Mouse (Mus musculus) neural tube, embryonic 15.5 days (tissue): ENCODE measurements at regions not wholly inside any gene's neighbourhood (a gene's known extent, or its start where the extent isn't known, plus 50 kb on each side); places are given as distances from the start of the nearest gene placed in this dataset.

Experiments
- ATAC-seq: fragments of 200-750 bp; cut with Nextera tagmentation; 2 replicates; pipeline ENCODE4 v1.8.0; 2017; ENCODE audit warnings: mild to moderate bottlenecking, moderate TSS enrichment, moderate library complexity; ENCODE audit not compliant: low FRiP score
- H3K27ac ChIP-seq: fragments of 300-500 bp; sonication (generic); replicated peaks from 2 replicates; pipeline ENCODE4 v1.5.1; 2015; ENCODE audit warnings: mild to moderate bottlenecking, inconsistent platforms
- H3K27me3 ChIP-seq: fragments of 300-500 bp; sonication (generic); replicated peaks from 2 replicates; pipeline ENCODE4 v1.6.1; 2015; ENCODE audit warnings: inconsistent platforms
- H3K36me3 ChIP-seq: fragments of 300-500 bp; sonication (generic); 2 replicates; pipeline ENCODE4 v1.6.1; 2015; ENCODE audit warnings: inconsistent platforms
- H3K4me1 ChIP-seq: fragments of 300-500 bp; sonication (generic); 2 replicates; pipeline ENCODE4 v1.6.1; 2015; ENCODE audit warnings: inconsistent platforms
- H3K4me2 ChIP-seq: fragments of 300-500 bp; sonication (generic); 2 replicates; pipeline ENCODE4 v1.6.1; 2015; ENCODE audit warnings: inconsistent platforms, mild to moderate bottlenecking, moderate library complexity
- H3K4me3 ChIP-seq: fragments of 300-500 bp; sonication (generic); replicated peaks from 2 replicates; pipeline ENCODE4 v1.5.1; 2015; ENCODE audit warnings: mild to moderate bottlenecking, inconsistent platforms
- H3K9ac ChIP-seq: fragments of 300-500 bp; sonication (generic); replicated peaks from 2 replicates; pipeline ENCODE4 v1.6.1; 2015; ENCODE audit warnings: mild to moderate bottlenecking, inconsistent platforms
- H3K9me3 ChIP-seq: fragments of 300-500 bp; sonication (generic); replicated peaks from 2 replicates; pipeline ENCODE4 v1.6.1; 2016; ENCODE audit warnings: inconsistent platforms
- WGBS: fragments of 180-500 bp; shearing (Covaris S2); methylation state at CpG from one replicate; pipeline ENCODE4 v1.1.7; 2015; ENCODE audit warnings: mixed read lengths; 5-methylcytosine and 5-hydroxymethylcytosine counted together

- Histone ChIP-seq H3K36me3 (no peaks in the 10 kb centered on the region), H3K27me3 (no peaks in the 10 kb centered on the region), H3K9me3 (no peaks in the 10 kb centered on the region), H3K4me2 (no peak overlapping the region), H3K9ac (no peak overlapping the region), H3K4me1 (peaks cover 15% of the 10 kb centered on the region), H3K4me3 (no peak overlapping the region), H3K27ac (no peak overlapping the region)
- WGBS = 71% methylated on average over 1 of the region's 1 CpGs
- ATAC-seq = no peak
Observed at GRCm38 (mm10) chr5:99782806-99783205, 53.9 kb upstream of the Rasgef1b start.

- Histone ChIP-seq H3K27me3 (no peaks in the 10 kb centered on the region), H3K27ac (no peak overlapping the region), H3K9me3 (no peaks in the 10 kb centered on the region), H3K4me3 (no peak overlapping the region), H3K36me3 (no peaks in the 10 kb centered on the region), H3K4me1 (peaks cover 13% of the 10 kb centered on the region), H3K9ac (no peak overlapping the region), H3K4me2 (no peak overlapping the region)
- peak; percentile 35; the same call in 1 of the 2 replicates for ATAC-seq
- WGBS = 54% methylated on average over 9 of the region's 9 CpGs
Observed at GRCm38 (mm10) chr5:99785850-99786249, 57.0 kb upstream of the Rasgef1b start.

GRCm38 (mm10) chr5:99787239-99787638 is 58.4 kb upstream of the Rasgef1b start:
- Histone ChIP-seq H3K4me2 (peak overlapping the region; percentile 17), H3K4me1 (peaks cover 9% of the 10 kb centered on the region), H3K9me3 (no peaks in the 10 kb centered on the region), H3K9ac (no peak overlapping the region), H3K27me3 (no peaks in the 10 kb centered on the region), H3K4me3 (no peak overlapping the region), H3K36me3 (no peaks in the 10 kb centered on the region), H3K27ac (no peak overlapping the region)
- peak; percentile 66; the same call in 1 of the 2 replicates for ATAC-seq
- 20% methylated on average over 10 of the region's 10 CpGs for WGBS

- Histone ChIP-seq H3K36me3 (no peaks in the 10 kb centered on the region), H3K9me3 (no peaks in the 10 kb centered on the region), H3K4me1 (peaks cover 9% of the 10 kb centered on the region), H3K9ac (no peak overlapping the region), H3K4me3 (no peak overlapping the region), H3K4me2 (no peak overlapping the region), H3K27ac (no peak overlapping the region), H3K27me3 (no peaks in the 10 kb centered on the region)
- no peak for ATAC-seq
- 41% methylated on average over 3 of the region's 3 CpGs for WGBS
Observed at GRCm38 (mm10) chr5:99787665-99788366, 59.0 kb upstream of the Rasgef1b start.

GRCm38 (mm10) chr5:99790733-99791132 is 61.9 kb upstream of the Rasgef1b start:
- Histone ChIP-seq H3K9me3 (no peaks in the 10 kb centered on the region), H3K4me3 (no peak overlapping the region), H3K9ac (no peak overlapping the region), H3K36me3 (no peaks in the 10 kb centered on the region), H3K4me1 (peaks cover 9% of the 10 kb centered on the region), H3K27ac (no peak overlapping the region), H3K4me2 (no peak overlapping the region), H3K27me3 (no peaks in the 10 kb centered on the region)
- ATAC-seq = no peak
- 91% methylated on average over 5 of the region's 5 CpGs for WGBS

- no peak overlapping the region for H3K4me2 ChIP-seq
- peaks cover 7% of the 10 kb centered on the region; the same call in 1 of the 2 replicates for H3K4me1 ChIP-seq
- H3K9me3 ChIP-seq = no peaks in the 10 kb centered on the region
- 77% methylated on average over 8 of the region's 8 CpGs for WGBS
- H3K4me3 ChIP-seq = no peak overlapping the region
- no peak overlapping the region for H3K9ac ChIP-seq
- no peaks in the 10 kb centered on the region for H3K27me3 ChIP-seq
- H3K27ac ChIP-seq = no peak overlapping the region
- no peak for ATAC-seq
- H3K36me3 ChIP-seq = no peaks in the 10 kb centered on the region
Observed at GRCm38 (mm10) chr5:99800543-99800942, 71.7 kb upstream of the Rasgef1b start.

GRCm38 (mm10) chr5:99801791-99802450 is 73.1 kb upstream of the Rasgef1b start:
- no peaks in the 10 kb centered on the region for H3K27me3 ChIP-seq
- no peak overlapping the region for H3K27ac ChIP-seq
- no peaks in the 10 kb centered on the region for H3K36me3 ChIP-seq
- H3K9ac ChIP-seq = no peak overlapping the region
- H3K9me3 ChIP-seq = no peaks in the 10 kb centered on the region
- WGBS = 37% methylated on average over 13 of the region's 13 CpGs
- H3K4me3 ChIP-seq = no peak overlapping the region
- ATAC-seq = peak; percentile 55; the same call in 1 of the 2 replicates
- H3K4me1 ChIP-seq = peaks cover 7% of the 10 kb centered on the region; the same call in 1 of the 2 replicates
- H3K4me2 ChIP-seq = no peak overlapping the region

GRCm38 (mm10) chr5:99826861-99827260 is 79.2 kb upstream of the Vamp9 start:
- WGBS = 87% methylated on average over 6 of the region's 6 CpGs
- no peaks in the 10 kb centered on the region for H3K27me3 ChIP-seq
- H3K4me1 ChIP-seq = no peaks in the 10 kb centered on the region
- no peak overlapping the region for H3K27ac ChIP-seq
- ATAC-seq = no peak
- no peaks in the 10 kb centered on the region for H3K36me3 ChIP-seq
- H3K4me3 ChIP-seq = no peak overlapping the region
- no peak overlapping the region for H3K9ac ChIP-seq
- H3K9me3 ChIP-seq = no peaks in the 10 kb centered on the region
- H3K4me2 ChIP-seq = no peak overlapping the region

- 78% methylated on average over 7 of the region's 7 CpGs for WGBS
- Histone ChIP-seq H3K9me3 (no peaks in the 10 kb centered on the region), H3K36me3 (no peaks in the 10 kb centered on the region), H3K4me3 (no peak overlapping the region), H3K4me2 (no peak overlapping the region), H3K27me3 (no peaks in the 10 kb centered on the region), H3K4me1 (no peaks in the 10 kb centered on the region), H3K27ac (no peak overlapping the region), H3K9ac (no peak overlapping the region)
- no peak for ATAC-seq
Observed at GRCm38 (mm10) chr5:99828516-99828915, 77.5 kb upstream of the Vamp9 start.

- H3K4me2 ChIP-seq = no peak overlapping the region
- H3K4me3 ChIP-seq = no peak overlapping the region
- no peaks in the 10 kb centered on the region for H3K9me3 ChIP-seq
- no peaks in the 10 kb centered on the region for H3K4me1 ChIP-seq
- H3K9ac ChIP-seq = no peak overlapping the region
- 40% methylated on average over 6 of the region's 6 CpGs for WGBS
- ATAC-seq = no peak
- H3K27me3 ChIP-seq = no peaks in the 10 kb centered on the region
- H3K36me3 ChIP-seq = no peaks in the 10 kb centered on the region
- H3K27ac ChIP-seq = no peak overlapping the region
Observed at GRCm38 (mm10) chr5:99838236-99838775, 67.7 kb upstream of the Vamp9 start.

GRCm38 (mm10) chr5:99839661-99840060 is 66.4 kb upstream of the Vamp9 start:
- Histone ChIP-seq H3K9ac (no peak overlapping the region), H3K4me3 (no peak overlapping the region), H3K27me3 (no peaks in the 10 kb centered on the region), H3K27ac (no peak overlapping the region), H3K4me2 (no peak overlapping the region), H3K9me3 (no peaks in the 10 kb centered on the region), H3K4me1 (no peaks in the 10 kb centered on the region), H3K36me3 (no peaks in the 10 kb centered on the region)
- ATAC-seq = no peak
- WGBS = 96% methylated on average over 11 of the region's 11 CpGs

- Histone ChIP-seq H3K27me3 (no peaks in the 10 kb centered on the region), H3K4me3 (no peak overlapping the region), H3K4me2 (no peak overlapping the region), H3K9ac (no peak overlapping the region), H3K4me1 (peaks cover 5% of the 10 kb centered on the region), H3K36me3 (no peaks in the 10 kb centered on the region), H3K9me3 (no peaks in the 10 kb centered on the region), H3K27ac (no peak overlapping the region)
- 0 out of 2 replicates have a peak, but pooled peaks have one; percentile 41 for ATAC-seq
- WGBS = 28% methylated on average over 9 of the region's 9 CpGs
Observed at GRCm38 (mm10) chr5:99840884-99841283, 65.2 kb upstream of the Vamp9 start.
